Mouse (Mus musculus): ENCODE data around the gene Gpr37l1. TPM values are rescaled to one million over a fixed set of nuclear protein-coding genes. Genes with fewer than 3 reads are reported as not detected.

The Gpr37l1 gene
- not detected for polyA plus RNA-seq (2017; shearing (Covaris generic))

GRCm38 (mm10) chr1:135167435-135167834 is at the start of gene Gpr37l1:
Gene Gpr37l1, minus strand, starts transcription at chr1:135167681.

GRCm38 (mm10) chr1:135146077-135146945 is 21.2 kb downstream of the Gpr37l1 start, which contains the start of gene Arl8a:
Gene Arl8a, plus strand, starts transcription at chr1:135146824.

GRCm38 (mm10) chr1:135132473-135132872 is 35.0 kb downstream of the Gpr37l1 start, which contains the start of gene Ptpn7:
Gene Ptpn7, plus strand, starts transcription at chr1:135132700.

Other genes starting within 250 kb of the Gpr37l1 start
- gene Ppp1r12b, start 211.7 kb downstream of the Gpr37l1 start, polyA plus RNA-seq (2017; shearing (Covaris generic)), result 1 to 10 TPM; 7.3 to 8.1 TPM
- 10 to 100 TPM in 1 of 2 experiments, 1 to 10 TPM in 1; 9.2 to 17.5 TPM for gene Ube2t, start 205.1 kb downstream of the Gpr37l1 start, polyA plus RNA-seq (2017; shearing (Covaris generic))
- under 1 TPM; 0.14 to 0.45 TPM for gene Lgr6, start 62.4 kb downstream of the Gpr37l1 start, polyA plus RNA-seq (2017; shearing (Covaris generic))
- 100 to 1,000 TPM; 146 to 335 TPM for gene Ptpn7, start 35.0 kb downstream of the Gpr37l1 start, polyA plus RNA-seq (2017; shearing (Covaris generic))
- 10 to 100 TPM; 52.3 to 78.5 TPM for gene Arl8a, start 20.9 kb downstream of the Gpr37l1 start, polyA plus RNA-seq (2017; shearing (Covaris generic))
- gene Elf3, start 90.9 kb upstream of the Gpr37l1 start, polyA plus RNA-seq (2017; shearing (Covaris generic)), result not detected
- 100 to 1,000 TPM in 1 of 2 experiments, 10 to 100 TPM in 1; 68.0 to 135 TPM for gene Rnpep, start 116.4 kb upstream of the Gpr37l1 start, polyA plus RNA-seq (2017; shearing (Covaris generic))
- gene Timm17a, start 146.1 kb upstream of the Gpr37l1 start, polyA plus RNA-seq (2017; shearing (Covaris generic)), result 100 to 1,000 TPM; 124 to 161 TPM
- not detected for gene Lmod1, start 157.1 kb upstream of the Gpr37l1 start, polyA plus RNA-seq (2017; shearing (Covaris generic))
- under 1 TPM; 0.23 to 0.37 TPM for gene Shisa4, start 207.6 kb upstream of the Gpr37l1 start, polyA plus RNA-seq (2017; shearing (Covaris generic))

Measured in activated CD4-positive, CD25-positive, alpha-beta regulatory T cell (primary cell).